Mouse (Mus musculus) embryonic stem cell, embryonic (primary cell): ENCODE results near the gene Cxcl12.

ENCODE experiments used
- CTCF ChIA-PET, 4 experiments: fragments of 300-600 bp in 2 of 4; fragments of 350-600 bp in 2 of 4; sonication (Branson Sonifier 250); formaldehyde crosslinking; loops; one replicate each; lab custom pipeline; 2022; ENCODE audit warnings: inconsistent platforms in 2 of 4; lab: Charles Lee
- POLR2A ChIA-PET, 4 experiments: fragments of 300-600 bp in 2 of 4; fragments of 350-600 bp in 2 of 4; sonication (Branson Sonifier 250); formaldehyde crosslinking; loops; one replicate each; lab custom pipeline; 2022; ENCODE audit warnings: antibody characterized with exemption in 4 of 4, inconsistent platforms in 1 of 4; lab: Charles Lee

The Cxcl12 gene

GRCm38 (mm10) chr6:117168321-117169011 is at the start of gene Cxcl12:
Gene Cxcl12 (plus strand): TSS chr6:117168535.
- POLR2A ChIA-PET, result interaction anchor here in 3 of 4 experiments (0.8 to 1.1 kb wide), 5 partner anchors 11 to 657 kb away, joined by 3 to 4 read pairs (median 3); no protein-coding TSS in a partner anchor
- CTCF ChIA-PET, result interaction anchor here in 3 of 4 experiments (0.5 to 1.5 kb wide), 6 partner anchors 26 to 657 kb away, joined by 3 to 6 read pairs (median 3); no protein-coding TSS in a partner anchor

- ChIA-PET POLR2A (no interaction called here), CTCF (no interaction called here)
Observed at GRCm38 (mm10) chr6:117122074-117122473, 46.3 kb upstream of the Cxcl12 start.

GRCm38 (mm10) chr6:117126356-117126755 is 42.0 kb upstream of the Cxcl12 start:
- POLR2A ChIA-PET, result no interaction called here

GRCm38 (mm10) chr6:117129443-117129842 is 38.9 kb upstream of the Cxcl12 start:
- CTCF ChIA-PET, result interaction anchor here in 1 of 4 experiments (0.6 kb wide), 1 partner anchor 518 kb away, joined by 5 read pairs; no protein-coding TSS in a partner anchor
- POLR2A ChIA-PET, result no interaction called here

More at GRCm38 (mm10) chr6:117126356-117126755, 42.0 kb upstream of the Cxcl12 start:
- CTCF ChIA-PET, result no interaction called here

GRCm38 (mm10) chr6:117130680-117131111 is 37.6 kb upstream of the Cxcl12 start:
- POLR2A ChIA-PET, result no interaction called here

GRCm38 (mm10) chr6:117134526-117134925 is 33.8 kb upstream of the Cxcl12 start:
- ChIA-PET POLR2A (interaction anchor here in 1 of 4 experiments (0.5 kb wide), 1 partner anchor 160 kb away, joined by 3 read pairs; no protein-coding TSS in a partner anchor), CTCF (interaction anchor here in 1 of 4 experiments (0.6 kb wide), 1 partner anchor 32 kb away, joined by 3 read pairs; no protein-coding TSS in a partner anchor)

More at GRCm38 (mm10) chr6:117130680-117131111, 37.6 kb upstream of the Cxcl12 start:
- CTCF ChIA-PET, result no interaction called here

GRCm38 (mm10) chr6:117137735-117138134 is 30.6 kb upstream of the Cxcl12 start:
- ChIA-PET POLR2A (interaction anchor here in 1 of 4 experiments (1.0 kb wide), 1 partner anchor 9 kb away, joined by 3 read pairs; no protein-coding TSS in a partner anchor), CTCF (no interaction called here)

GRCm38 (mm10) chr6:117140907-117141306 is 27.4 kb upstream of the Cxcl12 start:
- ChIA-PET CTCF (no interaction called here), POLR2A (no interaction called here)

GRCm38 (mm10) chr6:117146951-117147350 is 21.4 kb upstream of the Cxcl12 start:
- POLR2A ChIA-PET, result interaction anchor here in 1 of 4 experiments (1.0 kb wide), 1 partner anchor 9 kb away, joined by 3 read pairs; no protein-coding TSS in a partner anchor

GRCm38 (mm10) chr6:117151484-117152149 is 16.7 kb upstream of the Cxcl12 start:
- ChIA-PET POLR2A (interaction anchor here in 2 of 4 experiments (0.6 to 0.7 kb wide), 2 partner anchors 475 to 482 kb away, joined by 3 to 5 read pairs; no protein-coding TSS in a partner anchor), CTCF (interaction anchor here in 1 of 4 experiments (0.6 kb wide), 1 partner anchor 93 kb away, joined by 6 read pairs; no protein-coding TSS in a partner anchor)

More at GRCm38 (mm10) chr6:117146951-117147350, 21.4 kb upstream of the Cxcl12 start:
- CTCF ChIA-PET, result no interaction called here

GRCm38 (mm10) chr6:117153046-117153445 is 15.3 kb upstream of the Cxcl12 start:
- CTCF ChIA-PET, result no interaction called here

GRCm38 (mm10) chr6:117156846-117157245 is 11.5 kb upstream of the Cxcl12 start:
- CTCF ChIA-PET, result interaction anchor here in 1 of 4 experiments (0.7 kb wide), 1 partner anchor 81 kb away, joined by 8 read pairs; no protein-coding TSS in a partner anchor
- POLR2A ChIA-PET, result no interaction called here

More at GRCm38 (mm10) chr6:117153046-117153445, 15.3 kb upstream of the Cxcl12 start:
- POLR2A ChIA-PET, result no interaction called here

GRCm38 (mm10) chr6:117159710-117160690 is 8.3 kb upstream of the Cxcl12 start:
- ChIA-PET POLR2A (no interaction called here), CTCF (interaction anchor here in 1 of 4 experiments (1.6 kb wide), 1 partner anchor 14 kb away, joined by 5 read pairs; no protein-coding TSS in a partner anchor)

GRCm38 (mm10) chr6:117163486-117163885 is 4.8 kb upstream of the Cxcl12 start:
- POLR2A ChIA-PET, result no interaction called here
- CTCF ChIA-PET, result no interaction called here

GRCm38 (mm10) chr6:117166581-117167425 is 1.5 kb upstream of the Cxcl12 start:
- POLR2A ChIA-PET, result interaction anchor here in 2 of 4 experiments (0.6 kb wide), 2 partner anchors 49 to 139 kb away, joined by 3 to 4 read pairs; no protein-coding TSS in a partner anchor
- CTCF ChIA-PET, result interaction anchor here (0.5 to 0.9 kb wide), 13 partner anchors 32 to 1854 kb away, joined by 3 to 8 read pairs (median 4); no protein-coding TSS in a partner anchor

GRCm38 (mm10) chr6:117167426-117167730 is 957 bp upstream of the Cxcl12 start:
- POLR2A ChIA-PET, result no interaction called here
- CTCF ChIA-PET, result interaction anchor here in 2 of 4 experiments (0.5 to 0.6 kb wide), 2 partner anchors 55 to 537 kb away, joined by 3 to 4 read pairs; no protein-coding TSS in a partner anchor
